Mouse (Mus musculus) heart, embryonic 14.5 days (tissue): ENCODE measurements around the gene Cdkal1. TPM values are rescaled to one million over a fixed set of nuclear protein-coding genes. Genes with fewer than 3 reads are reported as not detected.

Experiments
- ATAC-seq: fragments of 200-750 bp; cut with Nextera tagmentation; 2 replicates; pipeline ENCODE4 v1.8.0; 2017; ENCODE audit warnings: low read depth, moderate TSS enrichment; ENCODE audit not compliant: insufficient number of reproducible peaks, insufficient read depth, low FRiP score
- H3K27ac ChIP-seq, 2 experiments: fragments of 200-500 bp in 1 of 2; fragments of 300-500 bp in 1 of 2; sonication (generic) in 1 of 2; replicated peaks in 1 of 2; 2 replicates each; pipeline ENCODE4 v1.5.1; 2012 to 2014; ENCODE audit warnings: low read depth in 2 of 2, low read length in 2 of 2, control low read depth in 1 of 2, mild to moderate bottlenecking in 1 of 2, mixed read lengths in 1 of 2; ENCODE audit not compliant: control insufficient read depth in 1 of 2, insufficient read depth in 1 of 2
- H3K27me3 ChIP-seq: fragments of 300-500 bp; sonication (generic); 2 replicates; pipeline ENCODE4 v1.6.1; 2014; ENCODE audit warnings: mild to moderate bottlenecking, low read length, control low read depth; ENCODE audit not compliant: control insufficient read depth, insufficient read depth
- H3K36me3 ChIP-seq: fragments of 300-500 bp; sonication (generic); 2 replicates; pipeline ENCODE4 v1.6.1; 2014; ENCODE audit warnings: mild to moderate bottlenecking, control low read depth, low read length, mixed read lengths; ENCODE audit not compliant: control insufficient read depth, insufficient read depth
- H3K4me1 ChIP-seq, 2 experiments: fragments of 200-500 bp in 1 of 2; fragments of 300-500 bp in 1 of 2; sonication (generic) in 1 of 2; 2 replicates each; pipeline ENCODE4 v1.6.1; 2012 to 2014; ENCODE audit warnings: low read length in 2 of 2, control low read depth in 1 of 2, mixed read lengths in 1 of 2; ENCODE audit not compliant: control insufficient read depth in 2 of 2, insufficient read depth in 2 of 2
- H3K4me2 ChIP-seq: fragments of 300-500 bp; sonication (generic); 2 replicates; pipeline ENCODE4 v1.6.1; 2014; ENCODE audit warnings: mild to moderate bottlenecking, low read length
- H3K4me3 ChIP-seq, 2 experiments: fragments of 200-500 bp in 1 of 2; fragments of 300-500 bp in 1 of 2; sonication (generic) in 1 of 2; 2 replicates each; pipeline ENCODE4 v1.5.1; 2012 to 2014; ENCODE audit warnings: low read length in 2 of 2, mild to moderate bottlenecking in 2 of 2, control low read depth in 1 of 2, low read depth in 1 of 2, moderate library complexity in 1 of 2; ENCODE audit not compliant: control insufficient read depth in 1 of 2, insufficient read depth in 1 of 2
- H3K9ac ChIP-seq: fragments of 300-500 bp; sonication (generic); 2 replicates; pipeline ENCODE4 v1.6.1; 2014; ENCODE audit warnings: mild to moderate bottlenecking, low read length
- H3K9me3 ChIP-seq: fragments of 300-500 bp; sonication (generic); 2 replicates; pipeline ENCODE4 v1.6.1; 2016; ENCODE audit warnings: low read length, control low read depth; ENCODE audit not compliant: control insufficient read depth
- WGBS: fragments of 180-500 bp; shearing (Covaris S2); extraction: QIAGEN DNeasy Blood & Tissue Kit; methylation state at CpG from one replicate; pipeline ENCODE4 v1.1.7; 2014; 5-methylcytosine and 5-hydroxymethylcytosine counted together
- polyA plus RNA-seq: library from polyadenylated mRNA; unstranded; fragments of >200 nt; fragmentation: Nextera tagmentation; extraction: Ambion mirVana; gene quantifications from 2 replicates; pipeline ENCODE4 v1.2.1, GENCODE M21; 2014

Cdkal1 gene
- polyA plus RNA-seq, 1 experiment from 2014 or later: 28.3 TPM

DNA sequence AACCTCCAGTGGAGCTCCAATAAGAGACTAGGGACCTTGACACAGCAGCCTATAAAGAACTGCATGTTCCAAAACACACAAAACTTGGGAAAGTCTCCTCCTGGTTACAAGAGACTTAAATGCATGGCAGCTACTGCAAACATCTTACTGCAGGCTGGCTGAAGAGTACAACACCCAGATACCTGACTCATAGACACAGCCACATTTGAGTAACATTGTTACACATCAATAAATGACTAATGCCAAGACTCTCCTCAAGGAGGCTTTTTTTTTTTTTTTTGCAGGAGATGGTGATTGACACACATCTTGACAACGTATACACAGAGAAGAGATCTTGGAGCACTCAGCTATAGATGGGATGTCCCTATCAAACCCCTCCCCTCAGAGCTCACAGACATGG, 215.3 kb downstream of the Cdkal1 start:
- Histone ChIP-seq H3K4me2 (no peak overlapping the region), H3K27ac (peak overlapping the region in 1 of 2 experiments; percentile 21; a peak in 1 of 4 replicates), H3K9ac (no peak overlapping the region), H3K36me3 (no peaks in the 10 kb centered on the region), H3K9me3 (no peaks in the 10 kb centered on the region), H3K4me1 (peaks cover 9 to 23% of the 10 kb centered on the region in 2 experiments), H3K27me3 (no peaks in the 10 kb centered on the region), H3K4me3 (no peak overlapping the region)
- no peak for ATAC-seq
- WGBS: 85% methylated on average over 1 of the region's 1 CpGs

DNA sequence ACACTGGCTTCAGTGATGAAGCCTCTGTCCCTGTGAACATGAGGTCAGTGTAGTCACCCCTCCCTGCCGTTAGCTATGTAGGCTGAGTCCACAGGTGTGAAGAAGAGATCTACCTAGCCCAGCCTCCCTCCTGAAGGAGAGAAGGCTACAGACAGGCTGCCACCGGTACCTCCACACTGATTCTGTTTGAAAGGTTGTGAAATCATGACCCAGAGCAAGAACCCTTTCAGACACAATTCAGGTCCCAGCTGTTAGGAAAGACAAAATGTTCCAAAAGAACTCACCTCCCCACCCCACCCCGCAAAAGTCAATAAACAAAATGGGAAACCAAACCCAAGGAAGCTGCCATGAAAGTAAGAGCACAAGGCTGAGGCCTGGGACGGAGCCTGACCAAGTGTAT, 217.2 kb downstream of the Cdkal1 start:
- Histone ChIP-seq H3K4me3 (no peak overlapping the region), H3K36me3 (no peaks in the 10 kb centered on the region), H3K4me1 (peaks cover 9 to 13% of the 10 kb centered on the region in 2 experiments), H3K27ac (peak overlapping the region; percentile 82 to 92), H3K9ac (peak overlapping the region; percentile 45; the same call in 1 of the 2 replicates), H3K27me3 (no peaks in the 10 kb centered on the region), H3K9me3 (no peaks in the 10 kb centered on the region), H3K4me2 (0 out of 2 replicates have a peak overlapping the region, but pooled peaks have one; percentile 17)
- 0 out of 2 replicates have a peak, but pooled peaks have one; percentile 32 for ATAC-seq
- WGBS: 79% methylated on average over 4 of the region's 4 CpGs

DNA sequence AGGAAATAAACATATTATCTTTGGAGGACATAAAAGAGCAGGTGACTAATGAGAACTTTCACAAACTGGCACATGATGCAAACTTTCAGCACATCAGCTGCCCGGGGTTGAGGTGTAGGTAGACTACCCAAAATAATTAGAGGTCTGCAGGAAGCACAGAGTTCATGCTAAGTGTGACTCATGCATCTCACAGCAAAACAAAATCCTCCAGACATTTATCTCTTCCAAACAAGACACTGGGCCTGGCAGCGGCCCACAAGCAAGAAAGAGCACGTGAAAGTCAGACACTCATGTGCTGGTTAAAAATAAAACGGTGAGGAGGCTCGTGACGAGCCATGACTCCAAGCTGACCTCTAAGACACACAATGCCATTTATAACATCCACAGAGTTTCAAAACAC, 217.7 kb downstream of the Cdkal1 start:
- Histone ChIP-seq H3K27ac (peak overlapping the region; percentile 82 to 92), H3K36me3 (no peaks in the 10 kb centered on the region), H3K9me3 (no peaks in the 10 kb centered on the region), H3K4me2 (0 out of 2 replicates have a peak overlapping the region, but pooled peaks have one; percentile 17), H3K9ac (0 out of 2 replicates have a peak overlapping the region, but pooled peaks have one; percentile 45), H3K4me1 (peaks cover 9 to 13% of the 10 kb centered on the region in 2 experiments), H3K27me3 (no peaks in the 10 kb centered on the region), H3K4me3 (no peak overlapping the region)
- ATAC-seq: peak; percentile 78
- 4% methylated on average over 6 of the region's 6 CpGs for WGBS

DNA sequence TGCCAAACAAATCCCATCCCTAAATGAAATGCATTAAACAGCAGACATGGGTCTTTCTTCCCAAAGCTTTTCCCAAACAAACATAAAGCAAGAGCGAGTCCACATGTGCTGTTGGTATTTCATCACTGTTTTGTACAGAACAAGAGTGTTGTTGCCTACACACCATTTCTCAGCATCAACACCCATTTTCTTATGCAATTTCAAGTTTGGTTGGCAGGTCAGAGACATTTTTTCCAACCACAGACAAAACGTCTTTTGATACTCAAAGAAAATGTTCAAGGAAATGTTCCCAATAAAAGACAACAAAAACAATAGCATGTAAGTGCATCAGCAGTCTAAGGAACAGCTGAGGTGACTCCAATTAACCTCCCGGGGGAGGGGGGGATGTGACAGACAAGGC, 219.9 kb downstream of the Cdkal1 start:
- no peaks in the 10 kb centered on the region for H3K27me3 ChIP-seq
- no peak overlapping the region for H3K9ac ChIP-seq
- no peaks in the 10 kb centered on the region for H3K36me3 ChIP-seq
- no peak overlapping the region for H3K4me2 ChIP-seq
- H3K9me3 ChIP-seq: no peaks in the 10 kb centered on the region
- no peak for ATAC-seq
- peaks cover 13 to 29% of the 10 kb centered on the region in 2 experiments for H3K4me1 ChIP-seq
- 81% methylated on average over 3 of the region's 3 CpGs for WGBS
- no peak overlapping the region for H3K27ac ChIP-seq
- no peak overlapping the region for H3K4me3 ChIP-seq

DNA sequence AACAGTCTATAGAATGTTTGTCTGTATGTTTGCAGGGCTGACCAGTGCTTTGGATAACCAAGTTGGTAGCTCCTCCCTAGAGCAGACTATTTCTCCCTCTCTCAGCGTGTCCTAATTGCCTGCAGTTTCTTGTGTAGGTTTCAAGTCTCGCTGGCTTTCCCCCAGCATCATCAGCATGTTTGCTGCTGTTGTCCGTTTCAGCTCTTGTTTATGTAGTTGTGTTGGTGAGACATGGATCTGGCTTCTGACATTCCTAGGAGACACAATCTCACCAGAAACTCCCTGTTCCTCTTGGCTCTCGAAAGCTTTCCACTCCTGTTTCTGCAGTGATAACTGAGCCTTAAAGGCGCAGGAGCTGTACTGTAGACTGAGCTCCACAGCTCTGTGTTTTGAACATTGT, 224.1 kb downstream of the Cdkal1 start:
- Histone ChIP-seq H3K9ac (peak overlapping the region; percentile 45), H3K4me3 (no peak overlapping the region), H3K9me3 (no peaks in the 10 kb centered on the region), H3K4me2 (peak overlapping the region; percentile 47), H3K27ac (peak overlapping the region; percentile 58 to 81), H3K36me3 (no peaks in the 10 kb centered on the region), H3K27me3 (no peaks in the 10 kb centered on the region), H3K4me1 (peaks cover 10 to 45% of the 10 kb centered on the region in 2 experiments)
- WGBS: 17% methylated on average over 5 of the region's 5 CpGs
- peak; percentile 13; the same call in 1 of the 2 replicates for ATAC-seq

DNA sequence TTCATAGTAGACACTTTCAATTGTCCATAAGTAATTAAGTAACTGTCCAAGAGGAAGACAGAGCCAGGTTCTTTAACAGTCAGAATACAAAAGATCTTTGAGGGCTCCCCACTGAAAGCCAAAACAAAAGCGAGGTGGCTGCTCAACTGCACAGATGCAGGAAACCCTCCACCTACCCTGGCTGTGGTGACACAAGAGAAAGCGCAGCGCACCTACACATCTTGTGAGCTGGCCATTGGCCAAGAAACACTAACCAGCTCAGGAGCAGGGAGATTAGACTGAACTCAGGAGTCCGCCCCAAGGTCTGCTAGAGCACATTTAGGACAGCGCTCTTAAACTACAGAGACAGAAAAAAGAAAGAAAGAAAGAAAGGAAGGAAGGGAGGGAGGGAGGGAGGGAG, 226.9 kb downstream of the Cdkal1 start:
- 4% methylated on average over 5 of the region's 5 CpGs for WGBS
- Histone ChIP-seq H3K9me3 (no peaks in the 10 kb centered on the region), H3K4me2 (peak overlapping the region; percentile 58), H3K9ac (peak overlapping the region; percentile 64), H3K4me3 (no peak overlapping the region; a peak in 1 of 4 replicates), H3K27me3 (no peaks in the 10 kb centered on the region), H3K27ac (peak overlapping the region; percentile 92 to 95), H3K4me1 (peaks cover 12 to 58% of the 10 kb centered on the region in 2 experiments), H3K36me3 (no peaks in the 10 kb centered on the region)
- ATAC-seq: peak; percentile 81

DNA sequence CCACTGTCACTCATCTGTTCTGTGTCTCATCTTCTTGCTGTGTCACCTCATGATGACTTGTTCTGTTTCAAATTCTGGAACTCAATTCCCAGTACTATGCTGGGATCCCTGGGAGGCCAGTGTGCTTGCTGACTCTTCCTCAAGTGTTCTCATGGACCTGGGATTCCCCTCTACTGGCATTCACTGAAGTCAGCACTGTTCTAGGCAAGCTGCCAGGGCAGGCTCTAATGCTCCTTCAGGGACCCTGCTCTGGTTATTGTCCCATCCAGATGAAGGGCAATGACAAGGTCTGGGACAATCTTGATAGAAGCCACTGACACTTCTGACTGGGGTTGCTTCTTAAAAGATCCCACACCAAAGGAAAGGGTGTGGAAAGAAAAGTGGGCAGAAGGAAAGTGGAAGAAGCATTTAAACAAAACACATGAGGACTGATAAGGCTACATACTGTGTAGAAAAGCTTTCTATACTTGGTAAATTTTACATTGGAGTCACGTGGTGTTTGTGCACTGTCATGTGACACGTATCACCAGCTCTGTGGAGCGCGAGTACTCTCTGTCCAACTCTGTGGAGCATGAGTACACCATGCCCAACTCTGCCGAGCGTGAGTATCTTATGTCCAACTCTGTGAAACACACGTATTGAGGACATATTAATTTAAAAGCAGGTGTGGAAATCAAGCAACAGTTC, 227.9 kb downstream of the Cdkal1 start:
- peak overlapping the region; percentile 58 for H3K4me2 ChIP-seq
- peak overlapping the region; percentile 88 to 95 for H3K27ac ChIP-seq
- H3K9me3 ChIP-seq: no peaks in the 10 kb centered on the region
- peaks cover 14 to 60% of the 10 kb centered on the region in 2 experiments for H3K4me1 ChIP-seq
- no peak overlapping the region for H3K9ac ChIP-seq
- H3K4me3 ChIP-seq: no peak overlapping the region
- H3K36me3 ChIP-seq: no peaks in the 10 kb centered on the region
- 30% methylated on average over 7 of the region's 7 CpGs for WGBS
- ATAC-seq: peak; percentile 75
- no peaks in the 10 kb centered on the region for H3K27me3 ChIP-seq
